Mouse (Mus musculus): ENCODE results near the gene Ccl11. TPM values are rescaled to one million over a fixed set of nuclear protein-coding genes. Genes with fewer than 3 reads are reported as not detected.

Gene Ccl11
- polyA plus RNA-seq, 1 experiment from 2014 or later, result 16.7 TPM

GRCm38 (mm10) chr11:82077031-82077430, 19.4 kb downstream of the Ccl11 start:
- ATAC-seq (ENCODE audit: low FRiP score, low TSS enrichment) (no peak), DNase-seq (ENCODE audit: low spot score) (no peak)
- H3K4me3 ChIP-seq (ENCODE audit: low read depth, low read length), result no peak overlapping the region
- no peaks in the 10 kb centered on the region for H3K27me3 ChIP-seq (ENCODE audit: control insufficient read depth, insufficient read depth, low read length)
- no peaks in the 10 kb centered on the region for H3K4me1 ChIP-seq (replicated peaks; ENCODE audit: control insufficient read depth, insufficient read depth)
- no peaks in the 10 kb centered on the region for H3K36me3 ChIP-seq (ENCODE audit: control insufficient read depth, insufficient read depth, low read length)
- no peaks in the 10 kb centered on the region for H3K9me3 ChIP-seq (ENCODE audit: control insufficient read depth, low read length)
- TF ChIP-seq EP300 (optimal IDR thresholded peaks at IDR 0.05), result no peak
- TF ChIP-seq CTCF (IDR thresholded peaks at IDR 0.05; ENCODE audit: low read depth), result no peak
- H3K9ac ChIP-seq (ENCODE audit: low read length), result no peak overlapping the region
- H3K27ac ChIP-seq (replicated peaks), result no peak overlapping the region
- H3K4me2 ChIP-seq (replicated peaks; ENCODE audit: low read depth), result no peak overlapping the region
- WGBS, result 44% methylated on average over 3 of the region's 3 CpGs

DNA sequence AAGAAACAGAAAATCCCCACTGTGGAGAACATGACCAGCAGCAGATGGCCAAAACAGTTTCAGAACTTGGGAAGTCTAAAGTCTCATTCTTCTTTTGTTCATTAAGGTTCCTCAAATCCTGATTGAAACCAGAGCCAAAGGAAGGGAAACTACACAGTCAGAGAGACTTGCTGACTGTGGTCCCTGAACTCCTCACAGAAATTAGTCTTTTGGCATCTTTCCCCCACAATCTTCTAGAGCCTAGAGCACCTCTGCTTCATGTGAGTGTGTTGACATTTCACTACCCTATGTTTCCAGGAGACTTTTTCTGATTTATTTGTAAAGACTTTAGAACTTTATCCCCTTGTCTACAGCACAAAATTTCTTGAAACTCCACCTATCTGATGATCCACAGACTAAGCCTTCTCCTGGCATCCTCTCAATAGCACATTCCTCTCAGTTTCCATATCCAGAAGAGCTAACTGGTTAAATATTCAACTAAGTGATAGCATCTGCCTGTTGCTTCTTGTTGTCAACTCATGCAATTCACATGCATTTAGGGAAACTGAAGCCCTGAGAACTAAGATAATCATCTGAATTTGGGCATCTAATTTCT, 20.6 kb downstream of the Ccl11 start:
- H3K27ac ChIP-seq (replicated peaks), result no peak overlapping the region
- DNase-seq (ENCODE audit: low spot score), result no peak
- TF ChIP-seq EP300 (optimal IDR thresholded peaks at IDR 0.05) (no peak), CTCF (IDR thresholded peaks at IDR 0.05; ENCODE audit: low read depth) (no peak)
- H3K4me2 ChIP-seq (replicated peaks; ENCODE audit: low read depth), result no peak overlapping the region
- H3K27me3 ChIP-seq (ENCODE audit: control insufficient read depth, insufficient read depth, low read length), result no peaks in the 10 kb centered on the region
- H3K9ac ChIP-seq (ENCODE audit: low read length), result no peak overlapping the region
- no peaks in the 10 kb centered on the region for H3K9me3 ChIP-seq (ENCODE audit: control insufficient read depth, low read length)
- H3K36me3 ChIP-seq (ENCODE audit: control insufficient read depth, insufficient read depth, low read length), result no peaks in the 10 kb centered on the region
- no peak for ATAC-seq (ENCODE audit: low FRiP score, low TSS enrichment)
- no peaks in the 10 kb centered on the region for H3K4me1 ChIP-seq (replicated peaks; ENCODE audit: control insufficient read depth, insufficient read depth)
- H3K4me3 ChIP-seq (ENCODE audit: low read depth, low read length), result no peak overlapping the region

DNA sequence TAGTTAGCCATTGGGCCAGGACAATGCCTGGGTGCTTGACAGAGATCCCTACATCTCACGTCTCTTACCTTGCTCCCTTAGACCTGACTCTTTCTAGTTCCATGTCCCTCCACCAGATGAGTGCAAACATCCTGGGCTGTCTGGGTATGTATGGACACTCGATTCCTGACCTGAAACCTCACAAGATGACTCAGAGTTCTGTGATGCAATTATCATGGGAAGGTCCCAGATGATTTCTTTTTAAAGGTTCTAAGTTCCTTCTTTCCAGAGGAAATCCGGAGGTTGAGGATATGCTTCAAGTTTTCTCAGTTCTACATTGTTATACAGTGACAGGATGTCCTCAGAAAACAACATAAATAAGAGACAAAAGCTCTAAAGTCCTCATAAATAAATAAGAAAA, 23.2 kb downstream of the Ccl11 start:
- 76% methylated on average over 3 of the region's 3 CpGs for WGBS
- H3K27me3 ChIP-seq (ENCODE audit: control insufficient read depth, insufficient read depth, low read length), result no peaks in the 10 kb centered on the region
- ATAC-seq (ENCODE audit: low FRiP score, low TSS enrichment) (no peak), DNase-seq (ENCODE audit: low spot score) (no peak)
- H3K36me3 ChIP-seq (ENCODE audit: control insufficient read depth, insufficient read depth, low read length), result no peaks in the 10 kb centered on the region
- no peaks in the 10 kb centered on the region for H3K9me3 ChIP-seq (ENCODE audit: control insufficient read depth, low read length)
- H3K9ac ChIP-seq (ENCODE audit: low read length), result no peak overlapping the region
- no peak overlapping the region for H3K4me3 ChIP-seq (ENCODE audit: low read depth, low read length)
- TF ChIP-seq EP300 (optimal IDR thresholded peaks at IDR 0.05) (no peak), CTCF (IDR thresholded peaks at IDR 0.05; ENCODE audit: low read depth) (no peak)
- no peak overlapping the region for H3K4me2 ChIP-seq (replicated peaks; ENCODE audit: low read depth)
- H3K27ac ChIP-seq (replicated peaks), result no peak overlapping the region
- H3K4me1 ChIP-seq (replicated peaks; ENCODE audit: control insufficient read depth, insufficient read depth), result no peaks in the 10 kb centered on the region

GRCm38 (mm10) chr11:82084360-82084759, 26.7 kb downstream of the Ccl11 start:
- WGBS, result 94% methylated on average over 3 of the region's 3 CpGs
- no peak overlapping the region for H3K9ac ChIP-seq (ENCODE audit: low read length)
- H3K36me3 ChIP-seq (ENCODE audit: control insufficient read depth, insufficient read depth, low read length), result no peaks in the 10 kb centered on the region
- no peaks in the 10 kb centered on the region for H3K9me3 ChIP-seq (ENCODE audit: control insufficient read depth, low read length)
- no peak for ATAC-seq (ENCODE audit: low FRiP score, low TSS enrichment)
- H3K27me3 ChIP-seq (ENCODE audit: control insufficient read depth, insufficient read depth, low read length), result no peaks in the 10 kb centered on the region
- no peak overlapping the region for H3K27ac ChIP-seq (replicated peaks)
- TF ChIP-seq CTCF (IDR thresholded peaks at IDR 0.05; ENCODE audit: low read depth), result no peak
- TF ChIP-seq EP300 (optimal IDR thresholded peaks at IDR 0.05), result no peak
- H3K4me3 ChIP-seq (ENCODE audit: low read depth, low read length), result no peak overlapping the region
- DNase-seq (ENCODE audit: low spot score), result no peak
- H3K4me2 ChIP-seq (replicated peaks; ENCODE audit: low read depth), result no peak overlapping the region
- no peaks in the 10 kb centered on the region for H3K4me1 ChIP-seq (replicated peaks; ENCODE audit: control insufficient read depth, insufficient read depth)

- Histone ChIP-seq H3K9ac (ENCODE audit: low read length) (no peak overlapping the region), H3K4me2 (replicated peaks; ENCODE audit: low read depth) (no peak overlapping the region), H3K4me1 (replicated peaks; ENCODE audit: control insufficient read depth, insufficient read depth) (no peaks in the 10 kb centered on the region), H3K36me3 (ENCODE audit: control insufficient read depth, insufficient read depth, low read length) (no peaks in the 10 kb centered on the region), H3K9me3 (ENCODE audit: control insufficient read depth, low read length) (no peaks in the 10 kb centered on the region), H3K27ac (replicated peaks) (no peak overlapping the region), H3K4me3 (ENCODE audit: low read depth, low read length) (no peak overlapping the region), H3K27me3 (ENCODE audit: control insufficient read depth, insufficient read depth, low read length) (no peaks in the 10 kb centered on the region)
- 62% methylated on average over 10 of the region's 10 CpGs for WGBS
- no peak for TF ChIP-seq EP300 (optimal IDR thresholded peaks at IDR 0.05)
- no peak for TF ChIP-seq CTCF (IDR thresholded peaks at IDR 0.05; ENCODE audit: low read depth)
- DNase-seq (ENCODE audit: low spot score) (no peak), ATAC-seq (ENCODE audit: low FRiP score, low TSS enrichment) (no peak)
Observed at GRCm38 (mm10) chr11:82099511-82100323, 42.1 kb downstream of the Ccl11 start.

- H3K9ac ChIP-seq (ENCODE audit: low read length), result no peak overlapping the region
- no peak for DNase-seq (ENCODE audit: low spot score)
- H3K27me3 ChIP-seq (ENCODE audit: control insufficient read depth, insufficient read depth, low read length), result no peaks in the 10 kb centered on the region
- no peaks in the 10 kb centered on the region for H3K4me1 ChIP-seq (replicated peaks; ENCODE audit: control insufficient read depth, insufficient read depth)
- no peaks in the 10 kb centered on the region for H3K9me3 ChIP-seq (ENCODE audit: control insufficient read depth, low read length)
- no peak overlapping the region for H3K4me3 ChIP-seq (ENCODE audit: low read depth, low read length)
- TF ChIP-seq CTCF (IDR thresholded peaks at IDR 0.05; ENCODE audit: low read depth) (no peak), EP300 (optimal IDR thresholded peaks at IDR 0.05) (no peak)
- no peak for ATAC-seq (ENCODE audit: low FRiP score, low TSS enrichment)
- no peak overlapping the region for H3K27ac ChIP-seq (replicated peaks)
- no peaks in the 10 kb centered on the region for H3K36me3 ChIP-seq (ENCODE audit: control insufficient read depth, insufficient read depth, low read length)
- H3K4me2 ChIP-seq (replicated peaks; ENCODE audit: low read depth), result no peak overlapping the region
- 86% methylated on average over 4 of the region's 4 CpGs for WGBS
Observed at GRCm38 (mm10) chr11:82101087-82101486, 43.5 kb downstream of the Ccl11 start.

Data from stomach, postnatal 0 days (tissue).